Mouse (Mus musculus) liver (tissue): Measurements from ENCODE around the gene Msl2.

Experiments
- DNase-seq: peaks from one replicate; pipeline ENCODE4 v3.0.0-alpha.2; 2020; ENCODE audit warnings: mixed read lengths

Gene Msl2

DNA sequence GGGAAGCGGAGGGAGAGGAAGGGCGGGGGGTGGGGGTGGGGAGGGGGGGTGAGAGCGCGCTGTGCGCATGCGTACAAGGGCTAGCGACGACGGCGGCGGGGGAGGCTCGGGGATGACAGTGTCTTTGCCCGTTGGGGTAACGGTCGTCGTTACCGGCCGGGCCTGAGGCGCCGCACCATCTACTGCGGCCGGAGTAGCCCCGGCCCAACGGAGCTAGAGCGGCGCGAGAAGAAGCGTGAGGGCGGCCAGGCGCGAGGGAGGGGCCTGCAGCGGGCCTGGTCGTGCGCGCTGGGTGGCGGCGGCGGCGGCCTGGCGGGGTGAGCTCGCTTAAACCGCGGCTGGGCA lies at the start of gene Msl2:
Msl2 (plus strand) TSS at position 115 of the 345 bp plus-strand sequence.
- no peak for DNase-seq

DNA sequence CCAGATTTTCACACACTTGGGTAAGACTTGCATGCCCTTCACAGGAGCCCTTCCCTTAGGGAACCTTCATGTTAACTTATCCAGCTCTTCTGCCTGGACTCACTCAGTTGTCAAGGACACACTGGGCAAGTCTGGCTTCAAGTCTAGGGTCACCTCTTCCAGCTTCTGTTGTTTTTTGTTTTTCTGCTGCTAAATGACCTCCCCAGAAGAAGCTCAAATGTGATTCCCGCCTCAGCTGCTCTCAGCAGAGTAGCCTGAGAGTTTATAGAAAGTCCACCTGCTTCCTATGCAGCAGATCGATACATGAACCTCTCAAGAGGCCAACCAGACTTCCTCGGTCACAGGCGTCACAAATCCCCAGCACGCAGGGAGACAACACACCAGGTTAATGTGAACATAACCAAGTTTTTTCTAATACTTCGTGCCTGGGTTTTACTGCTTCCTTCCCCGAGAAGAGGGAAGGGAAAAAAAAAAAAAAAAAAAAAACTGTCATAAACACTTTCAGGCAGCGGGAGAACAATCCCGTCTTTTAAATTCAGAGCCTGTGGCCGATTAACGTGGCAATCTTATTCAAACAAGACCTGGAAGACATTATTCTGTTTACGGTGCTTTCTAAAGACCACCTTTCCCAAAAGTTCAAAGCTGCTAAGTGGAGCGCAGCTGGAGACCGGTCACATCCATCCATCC lies 40.0 kb upstream of the Msl2 start:
- DNase-seq, result peak; percentile 15

DNA sequence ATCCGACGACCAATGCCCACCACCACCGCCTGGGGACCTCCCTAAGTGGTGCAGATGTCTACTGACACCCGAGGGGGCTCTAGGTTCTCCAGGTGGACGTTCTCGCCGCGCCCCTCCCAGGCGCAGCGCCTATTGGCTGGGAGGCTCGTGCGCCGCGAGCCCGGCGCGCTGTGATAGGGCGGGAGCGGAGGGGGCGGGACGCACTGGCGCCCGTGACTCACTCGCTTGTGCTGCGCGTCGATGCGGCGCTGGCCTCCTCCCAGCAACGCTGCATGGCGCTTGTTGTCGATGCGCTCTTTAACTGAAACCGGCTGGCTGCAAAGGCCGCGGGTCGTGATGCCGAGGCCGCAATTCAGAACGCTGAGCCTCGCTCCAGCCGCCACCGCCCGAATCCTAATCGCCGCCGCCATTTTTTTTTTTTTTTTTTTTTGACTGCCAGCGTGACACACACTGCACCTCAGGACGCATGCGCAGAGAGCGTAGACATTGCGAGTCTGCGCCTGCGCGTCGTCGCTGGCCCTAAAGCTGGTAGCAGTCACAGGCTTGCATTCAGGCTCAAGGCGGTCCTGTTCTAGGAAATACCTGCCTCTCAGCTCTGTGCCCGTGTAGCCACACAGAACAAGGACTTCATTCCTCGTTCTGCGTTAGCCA lies 39.3 kb upstream of the Msl2 start, which contains the start of gene Pccb:
Pccb (minus strand) TSS at position 451 of the 651 bp plus-strand sequence.
- peak; percentile 97 for DNase-seq

DNA sequence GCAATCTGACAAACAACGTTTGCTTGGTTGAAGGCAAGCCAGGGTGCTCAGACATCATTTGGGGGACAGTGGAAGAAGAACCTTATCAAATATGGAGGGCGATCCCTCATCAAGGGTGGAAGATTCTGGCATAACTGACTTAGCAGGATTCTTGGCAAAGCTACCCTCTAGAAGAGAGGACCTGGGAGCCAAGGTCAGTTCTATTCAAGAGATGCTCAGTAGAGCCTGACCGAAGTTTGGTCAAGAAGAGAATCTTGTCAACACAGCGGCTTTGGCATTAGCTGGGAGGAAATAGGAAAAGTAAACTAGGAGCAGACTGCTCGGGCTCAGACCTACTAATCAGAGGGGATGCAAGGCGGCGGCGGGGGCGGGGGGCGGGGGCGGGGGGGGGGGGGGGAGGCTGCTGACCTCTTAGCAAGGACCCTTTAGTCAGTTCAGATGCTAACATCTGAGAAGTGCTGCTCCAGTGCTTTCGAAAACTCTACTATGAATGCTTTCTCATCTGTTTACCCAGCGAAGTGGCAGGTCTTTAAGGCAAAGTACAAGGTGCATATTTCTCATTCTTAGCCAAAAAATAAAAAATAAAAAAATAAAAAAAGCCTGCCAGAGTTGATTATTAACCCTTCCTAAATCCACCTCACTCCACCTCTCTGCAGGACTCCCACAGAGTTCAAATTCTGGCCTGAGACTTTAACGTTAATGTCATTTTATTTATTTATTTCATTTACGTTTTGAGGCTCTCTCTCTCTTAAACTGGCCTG lies 37.9 kb upstream of the Msl2 start:
- DNase-seq, result no peak

DNA sequence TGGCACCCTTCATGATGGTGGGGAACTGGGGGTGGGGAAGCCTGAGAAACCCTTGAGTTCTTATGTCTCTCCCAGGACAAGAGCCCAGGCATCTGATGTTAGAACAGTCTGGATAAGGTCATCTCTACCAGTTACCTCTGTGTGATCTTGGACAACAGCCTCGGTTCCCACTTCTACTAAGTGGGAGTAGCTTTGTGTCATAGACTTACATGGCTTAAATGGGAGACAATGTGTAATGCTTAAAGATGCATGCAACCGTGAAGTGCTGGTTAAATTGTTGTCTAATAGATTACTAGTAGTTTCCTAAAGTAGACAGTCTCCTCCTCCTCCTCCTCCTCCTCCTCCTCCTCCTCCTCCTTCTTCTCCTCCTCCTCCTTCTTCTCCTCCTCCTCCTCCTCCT lies 37.0 kb upstream of the Msl2 start:
- no peak for DNase-seq

DNA sequence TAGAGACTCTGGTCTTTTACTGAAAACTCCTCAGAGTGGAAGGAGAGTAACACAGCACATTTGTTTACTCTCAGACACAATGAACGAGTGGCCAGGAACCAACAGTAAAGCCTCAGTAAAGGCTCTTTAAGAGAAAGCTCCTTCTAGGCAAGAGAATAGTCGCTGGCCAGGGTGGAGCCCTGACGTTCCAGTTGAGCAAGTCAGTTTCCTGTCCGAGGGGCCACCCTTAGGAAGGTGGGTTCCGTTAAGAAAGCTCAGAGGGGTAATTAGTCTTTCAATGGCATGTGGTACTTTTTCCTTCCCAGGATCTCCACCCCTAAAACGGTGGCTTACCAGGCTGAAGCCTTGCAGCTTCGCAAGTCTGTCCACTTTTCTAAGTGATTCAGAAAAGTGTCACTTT lies 36.5 kb upstream of the Msl2 start:
- DNase-seq, result peak; percentile 11

DNA sequence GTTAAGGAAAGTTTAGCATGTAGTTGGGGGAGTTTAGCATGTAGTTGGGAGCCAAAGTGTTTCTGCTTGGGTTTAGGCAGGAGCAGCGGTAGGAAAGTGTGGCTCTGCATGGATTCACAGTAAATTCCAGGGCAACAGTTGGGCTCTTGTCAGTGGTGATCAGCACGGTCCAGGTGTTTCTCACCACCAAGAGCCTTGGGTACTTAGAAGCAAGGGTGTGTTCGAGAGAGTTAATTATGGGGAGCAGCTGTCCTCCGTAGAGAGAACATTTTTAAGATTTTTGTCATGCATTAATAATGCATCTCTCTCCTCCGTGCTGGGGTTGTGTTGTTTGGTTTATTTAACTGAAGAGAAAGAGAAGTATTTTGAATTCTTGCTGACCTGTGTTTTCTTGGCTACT lies 35.3 kb upstream of the Msl2 start:
- DNase-seq, result no peak

DNA sequence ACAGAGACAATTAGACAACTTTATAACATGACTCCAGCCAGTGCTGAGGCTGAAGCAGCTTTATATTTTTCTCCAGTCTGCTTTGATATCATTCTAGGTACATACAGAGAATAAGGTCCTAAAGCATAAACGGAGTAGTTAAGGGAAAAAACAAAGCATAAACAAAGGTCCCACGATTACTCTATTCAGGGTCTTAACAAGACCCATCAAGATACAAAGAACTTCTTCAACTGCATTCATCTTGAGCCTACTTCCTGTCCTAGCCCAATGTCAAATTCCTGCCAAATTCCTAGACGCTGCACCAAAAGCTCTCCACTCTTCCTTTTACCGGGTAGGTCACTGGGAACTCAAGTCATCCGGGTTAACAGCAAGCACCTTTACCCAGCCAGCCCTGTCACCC lies 32.4 kb upstream of the Msl2 start:
- DNase-seq, result no peak

DNA sequence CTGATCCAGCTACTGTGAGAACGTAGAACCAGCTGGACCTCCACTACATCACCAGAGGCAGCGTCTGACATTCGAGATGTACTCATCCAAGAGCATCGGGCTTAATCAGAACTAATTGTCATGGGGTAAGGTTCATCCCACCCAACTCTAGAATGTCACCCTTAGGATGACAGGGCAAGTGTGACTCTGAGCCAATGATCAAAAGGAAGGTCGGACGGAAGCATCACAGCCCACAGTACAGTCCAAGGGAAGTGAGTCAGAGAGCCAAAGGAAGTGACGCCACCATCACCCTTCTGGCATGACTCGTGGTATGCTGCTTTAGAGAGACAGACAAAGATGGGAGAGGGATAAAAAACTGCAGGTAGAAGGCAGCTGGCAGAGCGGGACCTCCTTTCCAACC lies 31.7 kb upstream of the Msl2 start:
- DNase-seq, result no peak

DNA sequence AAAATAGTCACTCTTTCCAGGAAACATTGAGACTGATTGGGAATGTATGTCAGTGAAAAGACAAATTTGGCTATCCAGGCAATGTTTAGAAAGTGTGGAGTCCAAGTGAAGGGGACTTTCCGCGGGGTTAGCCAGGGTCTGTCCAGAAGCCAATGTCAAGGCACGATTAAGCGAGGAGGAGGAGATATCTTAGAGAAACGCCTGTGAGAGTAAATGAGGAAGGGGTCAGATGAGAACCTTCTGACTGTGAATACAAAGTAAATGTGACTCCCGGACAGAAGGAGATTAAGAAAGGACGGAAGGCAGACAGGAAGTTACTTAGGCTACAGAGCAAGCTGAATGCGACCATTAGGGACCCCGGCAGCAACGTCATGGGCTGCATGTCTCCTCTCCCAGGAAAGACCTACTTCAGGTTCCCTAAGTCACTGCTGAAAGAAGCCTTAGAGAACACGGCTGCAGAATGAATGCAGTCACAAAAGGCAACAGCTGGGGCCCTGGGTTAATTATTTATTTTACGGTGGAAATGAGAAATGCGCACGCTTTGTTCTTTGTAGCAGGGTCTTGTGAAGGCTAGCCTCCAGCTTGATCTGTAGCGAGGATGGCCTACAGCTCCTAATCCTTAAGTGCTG lies 28.1 kb upstream of the Msl2 start:
- DNase-seq, result no peak

DNA sequence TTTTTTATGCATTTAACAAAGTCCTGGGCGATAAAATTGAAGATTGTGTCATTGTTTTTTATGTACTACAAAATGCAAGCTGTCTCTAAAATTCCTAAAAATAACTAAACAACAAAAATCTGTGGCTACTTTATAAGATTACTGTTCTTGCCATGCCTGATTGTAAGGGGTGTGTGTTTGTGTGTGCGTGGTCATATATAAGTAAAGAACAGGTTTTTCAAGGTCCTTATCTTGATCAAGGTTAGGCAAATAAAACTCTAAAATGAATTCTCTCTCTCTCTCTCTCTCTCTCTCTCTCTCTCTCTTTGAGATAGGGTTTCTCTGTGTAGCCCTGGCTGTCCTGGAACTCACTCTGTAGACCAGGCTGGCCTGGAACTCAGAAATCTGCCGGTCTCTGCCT lies 21.9 kb upstream of the Msl2 start:
- no peak for DNase-seq

DNA sequence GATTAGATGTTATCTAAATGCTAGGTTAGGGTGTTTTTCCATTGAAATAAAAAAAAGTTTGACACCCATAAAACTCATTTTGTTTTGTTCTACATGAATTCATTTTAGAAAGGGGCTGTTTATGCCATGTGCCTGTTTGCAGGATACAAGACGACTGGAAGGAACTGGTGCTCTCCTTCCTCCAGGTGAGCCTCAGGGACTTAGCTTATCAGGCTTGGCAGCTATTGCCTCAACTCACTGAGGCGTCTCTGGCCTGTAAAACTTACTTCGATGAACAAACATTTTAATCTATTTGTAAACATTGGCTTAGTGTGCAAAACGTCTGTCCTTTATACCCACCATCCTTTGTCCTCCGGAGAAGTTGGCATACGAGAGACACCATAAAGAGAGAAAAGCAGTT lies 21.2 kb upstream of the Msl2 start:
- no peak for DNase-seq

DNA sequence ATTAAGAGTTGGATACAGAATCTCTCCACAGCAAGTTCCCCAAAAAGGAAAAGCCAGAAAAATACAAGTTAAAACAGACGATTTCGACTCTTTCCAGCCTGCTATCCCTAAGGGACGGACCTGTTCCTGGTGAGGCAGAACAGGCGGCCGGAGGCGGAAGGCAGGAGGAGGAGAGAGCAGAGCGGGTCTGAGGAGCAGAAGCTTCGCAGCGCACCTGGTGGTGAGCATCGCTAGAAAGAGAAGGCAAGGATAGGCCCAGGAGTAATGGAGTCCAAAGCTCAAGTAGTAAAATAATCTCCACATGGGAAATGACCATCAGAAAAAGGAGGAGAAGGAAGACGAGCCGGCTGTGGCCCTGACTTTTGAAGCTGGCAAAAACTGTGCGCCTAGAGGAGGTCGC lies 20.6 kb upstream of the Msl2 start:
- DNase-seq, result no peak

DNA sequence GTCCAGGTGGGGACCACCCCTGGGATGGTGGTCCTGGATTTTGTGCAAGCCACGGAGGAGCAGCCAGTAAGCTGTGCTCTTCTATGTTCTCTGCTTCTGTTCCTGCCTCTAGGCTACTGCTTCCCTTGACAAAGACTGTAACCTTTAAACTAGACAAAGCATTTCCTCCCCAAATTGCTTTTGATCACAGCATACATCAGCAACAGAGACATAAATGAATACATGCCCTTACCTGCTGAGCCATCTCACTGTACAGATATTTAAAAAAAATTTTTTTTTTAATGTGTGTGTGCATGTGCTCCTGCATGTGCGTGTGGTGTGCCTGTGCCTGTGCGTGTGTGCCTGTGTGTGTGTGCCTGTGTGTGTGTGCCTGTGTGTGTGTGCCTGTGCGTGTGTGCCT lies 16.7 kb upstream of the Msl2 start:
- DNase-seq, result no peak

DNA sequence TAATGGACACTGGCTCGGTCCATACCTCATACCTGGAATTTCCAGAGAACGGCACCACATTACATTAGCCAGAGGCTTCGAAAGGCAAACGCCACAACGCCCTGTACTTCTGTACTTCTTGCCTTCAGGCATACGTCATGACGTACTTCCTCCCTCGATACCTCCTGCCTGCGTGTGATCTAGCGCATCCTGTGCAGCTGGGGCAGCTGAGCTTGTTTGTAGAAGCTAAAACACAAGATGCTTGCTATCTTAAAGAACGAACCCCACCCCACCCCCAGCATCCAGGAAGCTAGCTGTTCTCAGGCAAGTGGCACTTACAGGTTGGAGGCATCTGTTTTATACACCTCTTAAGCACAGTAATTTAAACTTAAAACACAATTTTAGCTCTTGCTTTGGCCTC lies 12.9 kb upstream of the Msl2 start:
- no peak for DNase-seq

DNA sequence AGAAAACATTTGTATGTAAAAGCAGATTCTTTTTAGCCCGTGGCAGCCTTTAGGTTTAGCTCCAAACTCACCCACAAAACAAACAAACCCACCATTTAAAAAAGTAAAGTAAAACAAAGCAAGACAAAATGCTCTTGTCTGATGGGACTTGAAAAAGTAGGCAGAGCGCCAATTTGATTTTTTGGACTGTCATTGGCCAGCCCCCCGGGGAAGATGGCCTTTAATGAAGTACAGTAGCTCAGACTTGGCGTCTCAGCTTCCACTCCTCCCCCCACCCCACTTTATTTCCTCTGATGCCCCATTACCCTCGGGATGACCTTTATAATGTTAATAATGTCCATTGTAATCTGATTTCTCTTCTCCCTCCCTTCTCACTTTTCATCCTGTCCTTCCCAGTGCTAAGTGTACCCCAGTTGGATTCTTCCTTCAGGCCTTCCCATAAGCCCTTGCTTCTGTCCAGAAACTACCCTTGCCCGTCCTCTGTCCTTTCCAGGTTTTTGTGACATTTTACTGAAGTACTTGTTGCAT lies 11.6 kb upstream of the Msl2 start:
- no peak for DNase-seq

DNA sequence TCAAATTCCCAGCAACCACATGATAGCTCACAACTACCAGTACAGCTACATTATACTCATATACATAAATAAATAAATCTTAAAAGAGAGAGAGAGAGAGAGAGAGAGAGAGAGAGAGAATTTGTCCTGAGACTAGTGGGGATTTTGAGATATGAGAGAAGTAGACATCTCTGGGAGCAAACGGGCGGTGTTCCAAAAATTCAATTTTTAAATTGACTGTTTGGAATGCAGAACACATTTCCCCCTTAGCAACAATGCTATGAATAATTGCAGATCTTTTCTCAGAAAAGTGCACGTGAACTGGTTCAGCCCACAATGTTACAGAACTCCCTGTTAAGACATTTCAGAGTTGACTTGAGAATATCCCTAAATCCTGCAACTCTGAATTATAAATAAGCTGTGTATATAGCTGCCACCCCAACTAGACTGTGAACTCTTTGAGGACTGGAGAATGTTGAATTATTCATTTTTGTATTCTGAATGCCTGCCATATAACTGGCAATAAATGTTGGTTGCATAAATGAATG lies 8.8 kb upstream of the Msl2 start:
- DNase-seq, result no peak

DNA sequence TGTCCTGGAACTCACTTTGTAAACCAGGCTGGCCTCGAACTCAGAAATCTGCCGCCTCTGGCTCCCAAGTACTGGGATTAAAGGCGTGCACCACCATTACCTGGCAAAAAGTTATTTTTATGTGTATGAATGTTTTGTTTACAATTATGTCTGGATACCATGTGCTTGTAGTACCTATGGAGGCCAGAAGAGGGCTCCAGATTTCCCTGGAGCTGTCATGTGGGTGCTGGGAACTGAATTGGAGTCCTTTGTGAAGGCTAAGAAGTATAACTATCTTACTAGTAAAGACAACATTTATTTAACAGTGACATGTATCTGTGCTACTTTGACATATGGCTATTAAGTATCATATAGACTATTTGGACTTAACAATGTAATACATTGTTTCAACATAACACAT lies 4.1 kb upstream of the Msl2 start:
- no peak for DNase-seq

DNA sequence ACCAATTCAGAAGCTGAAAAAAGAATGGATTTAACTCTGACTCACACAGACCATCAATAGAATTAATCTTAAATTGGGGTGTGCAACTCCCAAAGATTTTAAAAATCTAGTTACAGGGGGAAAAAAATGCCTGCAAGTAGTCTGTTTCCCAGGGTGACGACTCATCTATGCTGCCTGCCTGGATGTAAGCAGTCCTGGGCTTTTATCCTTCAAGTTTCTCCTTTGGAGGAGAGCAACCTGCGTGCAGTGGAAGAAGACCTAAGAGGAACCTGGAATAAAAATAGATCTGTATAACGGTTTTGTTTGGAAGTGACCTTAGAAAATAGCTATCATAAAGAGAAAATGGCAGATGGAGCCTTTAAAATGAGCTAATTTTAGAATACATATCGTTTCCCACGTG lies 1.4 kb upstream of the Msl2 start:
- DNase-seq, result no peak

DNA sequence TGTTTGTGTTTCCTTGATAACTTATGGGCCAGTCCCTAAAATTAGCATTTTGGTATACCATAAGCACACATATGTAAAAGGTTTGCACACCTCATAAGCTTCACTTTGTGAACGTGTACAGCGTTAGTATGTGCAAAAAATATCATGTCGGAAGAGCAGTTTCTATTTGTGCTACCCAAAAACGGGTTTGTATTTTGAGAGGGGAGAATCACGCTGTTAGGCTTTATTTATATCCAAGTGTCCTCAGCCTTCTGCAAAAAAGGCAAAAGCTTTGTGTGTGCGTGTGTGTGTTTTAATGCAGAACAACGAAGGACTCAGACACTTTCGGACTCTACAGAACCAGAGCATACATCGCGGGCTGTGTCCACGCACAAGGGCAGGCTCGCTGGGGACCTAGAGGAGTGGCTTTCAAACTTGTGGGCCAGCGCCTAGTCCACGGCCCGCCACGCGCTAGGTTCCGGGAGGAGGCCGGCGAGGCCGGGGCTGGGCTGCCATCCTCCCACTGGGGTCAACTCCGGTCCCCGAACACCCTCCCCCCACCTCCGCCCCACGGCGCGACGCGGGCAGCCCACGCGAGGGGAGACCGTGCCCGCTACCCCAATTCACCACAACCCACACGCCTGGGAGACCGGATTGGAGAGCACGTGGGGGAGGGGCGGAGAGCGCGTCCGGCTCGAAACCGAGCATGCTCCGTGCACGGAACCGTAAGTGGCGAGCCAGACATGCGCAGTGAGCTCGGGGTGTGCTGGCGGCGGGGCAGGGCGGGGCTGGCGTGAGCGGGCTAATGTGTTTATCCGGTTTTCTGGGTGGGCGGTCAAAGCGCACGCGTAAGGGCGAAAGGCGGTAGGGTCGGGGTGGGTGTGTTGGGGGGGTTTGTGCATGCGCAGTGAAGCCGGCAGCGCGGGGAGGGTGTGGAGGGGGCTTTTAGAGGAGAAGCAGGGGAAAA lies 587 bp upstream of the Msl2 start:
- DNase-seq, result peak; percentile 99

DNA sequence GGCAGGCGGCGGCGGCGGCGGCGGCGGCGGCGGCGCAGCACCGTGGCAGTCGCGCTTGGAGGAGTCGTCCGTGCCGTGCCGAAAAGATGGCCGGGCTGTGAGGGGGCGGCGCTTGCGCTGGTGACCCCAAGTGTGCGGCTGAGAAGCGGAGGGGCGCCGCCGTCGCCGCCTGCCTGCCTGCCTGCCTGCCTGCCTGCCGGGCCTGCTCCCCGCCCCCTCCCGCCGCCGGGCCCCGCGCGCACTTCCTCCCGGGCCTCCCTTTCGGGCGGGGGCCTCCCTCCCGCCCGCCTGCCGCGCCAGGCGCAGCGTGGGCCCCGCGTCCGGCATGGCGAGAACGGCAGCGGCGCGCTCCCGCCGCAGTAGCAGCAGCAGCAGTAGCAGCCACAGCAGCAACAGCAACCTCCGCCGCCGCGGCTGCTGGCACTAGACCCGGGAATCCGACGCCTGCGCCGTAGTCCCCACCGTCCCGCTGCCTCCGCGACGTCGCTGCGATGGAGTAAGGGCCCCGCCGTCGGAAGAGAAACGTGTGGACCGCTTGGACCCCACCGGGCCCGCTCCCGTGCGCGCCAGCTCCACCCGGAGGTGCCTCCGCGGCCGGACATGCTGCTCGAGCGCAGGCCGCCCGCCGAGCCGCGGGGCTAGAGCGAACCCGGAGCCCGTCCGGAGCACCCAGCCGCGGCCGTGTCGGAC lies 576 bp downstream of the Msl2 start:
- DNase-seq, result peak; percentile 90
